Mouse (Mus musculus): ENCODE results near the gene Rgs7. TPM values are rescaled to one million over a fixed set of nuclear protein-coding genes. Genes with fewer than 3 reads are reported as not detected.

Gene Rgs7
- polyA plus RNA-seq, 1 experiment from 2014 or later: not detected

GRCm38 (mm10) chr1:175024136-175024535, 468.2 kb downstream of the Rgs7 start:
- no peaks in the 10 kb centered on the region for H3K36me3 ChIP-seq
- peaks cover 15% of the 10 kb centered on the region for H3K4me1 ChIP-seq
- no peak overlapping the region for H3K27ac ChIP-seq
- WGBS: 72% methylated on average over 1 of the region's 1 CpGs
- H3K4me3 ChIP-seq: no peak overlapping the region
- no peaks in the 10 kb centered on the region for H3K27me3 ChIP-seq (ENCODE audit: low read depth, poor library complexity, severe bottlenecking)
- no peak for DNase-seq (ENCODE audit: low spot score)
- no peaks in the 10 kb centered on the region for H3K9me3 ChIP-seq (replicated peaks)

Other genes starting within 250 kb of the Rgs7 start
- gene Kmo, start 127.9 kb upstream of the Rgs7 start, polyA plus RNA-seq (2016; fragmentation: Nextera tagmentation; extraction: Ambion mirVana): 0.15 TPM in 1 of 2 replicates, not detected in the other
- gene Fh1, start 133.1 kb upstream of the Rgs7 start, polyA plus RNA-seq (2016; fragmentation: Nextera tagmentation; extraction: Ambion mirVana): 117 and 135 TPM in 2 replicates
- gene Opn3, start 200.3 kb upstream of the Rgs7 start, polyA plus RNA-seq (2016; fragmentation: Nextera tagmentation; extraction: Ambion mirVana): 10.3 and 11.5 TPM in 2 replicates
- gene Chml, start 200.4 kb upstream of the Rgs7 start, polyA plus RNA-seq (2016; fragmentation: Nextera tagmentation; extraction: Ambion mirVana): 3.5 and 4.2 TPM in 2 replicates
- gene Wdr64, start 206.1 kb upstream of the Rgs7 start, polyA plus RNA-seq (2016; fragmentation: Nextera tagmentation; extraction: Ambion mirVana): not detected in 2 replicates

All from limb, embryonic 10.5 days (tissue).